Mouse (Mus musculus): Measurements from ENCODE around the gene H2-M1. TPM values are rescaled to one million over a fixed set of nuclear protein-coding genes. Genes with fewer than 3 reads are reported as not detected.

Gene H2-M1
- polyA plus RNA-seq (2016; fragmentation: Nextera tagmentation; extraction: Ambion mirVana): not detected in 2 replicates

GRCm38 (mm10) chr17:36672119-36672518 is at the start of gene H2-M1:
Gene H2-M1, minus strand, starts transcription at chr17:36672219.
- no peaks in the 10 kb centered on the region for H3K4me1 ChIP-seq
- no peak for ATAC-seq (ENCODE audit: low FRiP score)
- 79% methylated on average over 3 of the region's 3 CpGs for WGBS

DNA sequence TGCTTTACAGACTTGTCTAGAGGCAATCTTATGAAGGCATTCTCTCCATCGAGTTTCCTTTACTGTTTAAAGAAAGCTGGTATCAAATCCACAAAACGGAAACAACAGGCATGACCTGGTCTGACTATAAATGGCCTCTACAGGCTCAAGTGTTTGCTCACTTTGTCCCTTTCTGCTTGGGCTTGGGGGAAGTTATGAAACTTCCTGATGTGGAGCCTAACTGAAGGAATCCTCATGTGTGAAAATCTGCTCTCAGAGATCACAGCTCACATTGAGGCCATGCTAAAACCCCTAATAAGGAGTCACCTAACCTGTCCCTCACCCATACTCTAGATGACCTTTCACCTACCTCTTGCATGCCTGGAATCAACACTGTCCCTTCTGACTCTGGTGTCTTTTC is 25.7 kb upstream of the H2-M1 start:
- H3K4me2 ChIP-seq: no peak overlapping the region
- H3K9me3 ChIP-seq: no peaks in the 10 kb centered on the region
- no peak for ATAC-seq (ENCODE audit: low FRiP score)
- 78% methylated on average over 2 of the region's 2 CpGs for WGBS
- no peak overlapping the region for H3K4me3 ChIP-seq (replicated peaks)
- no peaks in the 10 kb centered on the region for H3K4me1 ChIP-seq
- H3K9ac ChIP-seq: no peak overlapping the region
- H3K27me3 ChIP-seq: no peaks in the 10 kb centered on the region
- no peak overlapping the region for H3K27ac ChIP-seq
- no peaks in the 10 kb centered on the region for H3K36me3 ChIP-seq (replicated peaks)

More at GRCm38 (mm10) chr17:36672119-36672518, at the start of gene H2-M1:
- Histone ChIP-seq H3K36me3 (replicated peaks) (no peaks in the 10 kb centered on the region), H3K9ac (no peak within 1 kb of the TSS), H3K27me3 (no peaks in the 10 kb centered on the region), H3K4me3 (replicated peaks) (no peak within 1 kb of the TSS), H3K4me2 (no peak within 1 kb of the TSS), H3K9me3 (no peaks in the 10 kb centered on the region), H3K27ac (no peak within 1 kb of the TSS)

GRCm38 (mm10) chr17:36642566-36642965 is 29.5 kb downstream of the H2-M1 start, which contains the start of gene H2-M9:
Gene H2-M9, minus strand, starts transcription at chr17:36642666.
- Histone ChIP-seq H3K9ac (no peak within 1 kb of the TSS), H3K9me3 (no peaks in the 10 kb centered on the region), H3K4me2 (no peak within 1 kb of the TSS), H3K4me3 (replicated peaks) (no peak within 1 kb of the TSS), H3K36me3 (replicated peaks) (no peaks in the 10 kb centered on the region), H3K27me3 (no peaks in the 10 kb centered on the region), H3K4me1 (no peaks in the 10 kb centered on the region), H3K27ac (no peak within 1 kb of the TSS)
- ATAC-seq (ENCODE audit: low FRiP score): no peak
- 93% methylated on average over 3 of the region's 3 CpGs for WGBS

Other genes starting within 250 kb of the H2-M1 start
- gene H2-M10.4, start 209.9 kb downstream of the H2-M1 start, polyA plus RNA-seq (2016; fragmentation: Nextera tagmentation; extraction: Ambion mirVana): not detected in 2 replicates
- not detected in 2 replicates for gene H2-M11, start 125.1 kb downstream of the H2-M1 start, polyA plus RNA-seq (2016; fragmentation: Nextera tagmentation; extraction: Ambion mirVana)
- not detected in 2 replicates for gene H2-M9, start 29.6 kb downstream of the H2-M1 start, polyA plus RNA-seq (2016; fragmentation: Nextera tagmentation; extraction: Ambion mirVana)
- gene H2-M10.5, start 100.7 kb upstream of the H2-M1 start, polyA plus RNA-seq (2016; fragmentation: Nextera tagmentation; extraction: Ambion mirVana): not detected in 2 replicates
- gene H2-M10.6, start 140.0 kb upstream of the H2-M1 start, polyA plus RNA-seq (2016; fragmentation: Nextera tagmentation; extraction: Ambion mirVana): not detected in 2 replicates
- gene Trim26, start 164.9 kb upstream of the H2-M1 start, polyA plus RNA-seq (2016; fragmentation: Nextera tagmentation; extraction: Ambion mirVana): 38.7 and 44.0 TPM in 2 replicates
- 0.14 and 0.24 TPM in 2 replicates for gene Trim15, start 195.0 kb upstream of the H2-M1 start, polyA plus RNA-seq (2016; fragmentation: Nextera tagmentation; extraction: Ambion mirVana)
- 4.7 and 7.1 TPM in 2 replicates for gene Trim10, start 197.4 kb upstream of the H2-M1 start, polyA plus RNA-seq (2016; fragmentation: Nextera tagmentation; extraction: Ambion mirVana)
- gene Trim40, start 217.9 kb upstream of the H2-M1 start, polyA plus RNA-seq (2016; fragmentation: Nextera tagmentation; extraction: Ambion mirVana): not detected in 2 replicates
- gene Trim31, start 225.9 kb upstream of the H2-M1 start, polyA plus RNA-seq (2016; fragmentation: Nextera tagmentation; extraction: Ambion mirVana): not detected in 2 replicates